Mouse (Mus musculus) effector memory CD4-positive, alpha-beta T cell, adult 7 months (primary cell): Measurements from ENCODE around the gene Ism2. TPM values are rescaled to one million over a fixed set of nuclear protein-coding genes. Genes with fewer than 3 reads are reported as not detected.

ENCODE experiments used
- polyA plus RNA-seq: library from polyadenylated mRNA; unstranded; fragments of 100-300 nt; shearing (Covaris generic); gene quantifications from one replicate; pipeline ENCODE4 v1.2.1, GENCODE M21; 2017

Ism2 gene
- not detected for polyA plus RNA-seq

DNA sequence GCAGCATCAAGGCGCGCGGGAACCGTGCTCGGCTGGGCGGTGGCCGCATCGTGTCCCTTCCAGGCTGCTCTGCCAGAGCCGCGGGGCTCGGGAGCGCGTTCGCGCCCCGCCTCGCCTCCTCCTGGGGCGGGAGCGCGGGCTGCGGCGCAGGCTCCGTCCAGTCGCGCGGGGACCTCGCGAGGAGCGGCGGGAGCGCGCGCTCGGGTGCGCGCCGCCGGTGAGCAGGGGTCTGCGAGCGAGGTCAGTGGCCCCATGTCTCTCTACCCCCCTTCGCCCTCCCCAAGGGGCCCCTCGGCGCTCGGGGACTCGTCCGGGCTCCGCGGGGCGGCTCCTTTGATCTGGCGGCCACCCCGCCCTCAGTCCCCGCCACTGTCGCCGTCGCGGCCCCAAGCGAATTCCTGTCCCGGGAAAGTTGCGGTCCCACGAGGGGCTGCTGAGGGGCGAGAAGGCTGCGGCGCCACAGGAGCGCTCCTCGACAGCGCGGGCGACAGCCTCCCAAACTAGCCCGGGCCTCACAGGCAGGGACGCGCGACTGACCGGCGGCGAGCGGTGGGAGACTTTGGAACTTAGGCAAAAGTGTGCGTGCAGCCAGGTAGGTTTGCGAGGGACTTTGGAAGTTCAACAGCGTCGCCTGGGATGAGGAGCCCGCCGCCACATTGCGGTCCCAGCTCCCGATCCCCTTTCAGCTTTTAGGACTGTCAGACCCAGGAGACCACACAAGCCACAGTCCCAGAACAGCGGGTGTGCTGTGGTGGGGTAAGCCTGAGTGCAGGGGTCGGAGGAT, at the start of gene Ism2:
Ism2 (minus strand) TSS at position 49 of the 784 bp plus-strand sequence.

DNA sequence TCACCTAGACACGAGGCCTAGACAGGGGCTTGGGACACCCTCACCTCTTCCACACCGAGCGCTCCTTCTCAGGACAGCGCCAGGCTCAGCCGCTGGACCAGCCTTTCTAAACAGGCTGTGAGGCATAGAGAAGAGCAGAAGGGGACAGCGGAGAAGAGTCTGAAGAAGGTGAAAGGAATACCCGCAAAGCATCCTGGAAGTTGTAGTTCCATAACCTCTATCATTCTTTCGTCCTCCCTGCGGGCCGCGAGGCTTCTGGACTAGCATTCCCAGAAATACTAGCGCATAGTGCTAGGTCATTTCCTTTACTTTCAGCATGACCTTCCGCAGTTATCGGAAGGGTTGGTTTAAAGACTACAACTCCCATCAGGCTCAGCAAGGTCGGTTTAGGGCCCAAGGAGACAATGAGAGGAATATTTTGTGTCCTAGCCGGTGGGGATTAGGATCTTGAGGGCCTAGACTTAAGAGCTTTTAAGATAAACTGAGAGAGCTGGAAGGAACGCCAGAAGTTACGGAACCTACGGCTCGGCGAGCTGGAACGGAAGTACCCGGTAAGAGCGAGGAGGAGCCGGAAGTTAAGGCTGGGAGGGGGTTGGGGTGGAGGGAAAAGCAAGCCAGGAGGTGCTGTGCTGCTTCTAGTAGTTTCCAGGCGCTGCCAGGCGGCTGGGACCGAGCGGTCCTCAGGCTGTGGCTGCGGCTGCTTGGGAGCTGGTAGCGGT, 33.2 kb downstream of the Ism2 start, which contains the start of the genes Vipas39 and Ahsa1:
Vipas39 (minus strand) TSS at position 149 of the 719 bp plus-strand sequence.
Ahsa1 (plus strand) TSS at position 372 of the 719 bp plus-strand sequence.

DNA sequence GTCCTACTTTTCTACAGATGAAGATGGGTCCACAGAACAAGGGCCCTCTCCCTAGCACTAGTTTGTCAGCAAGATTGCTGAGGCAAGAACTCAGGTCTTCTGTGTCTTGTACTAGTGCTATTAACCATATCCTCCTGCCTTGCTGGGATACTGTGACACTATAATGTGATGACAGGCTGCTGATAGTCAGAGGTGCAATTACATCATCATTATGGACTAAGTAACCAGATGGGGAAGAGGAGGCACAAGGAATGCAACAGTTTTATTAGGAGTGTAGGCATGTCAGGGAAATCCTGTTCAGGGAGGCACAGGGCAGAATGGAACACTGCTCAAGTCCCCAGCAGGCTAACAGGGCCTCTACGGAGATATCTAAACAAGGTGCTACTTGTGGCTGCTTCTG, 60.9 kb downstream of the Ism2 start, which contains the start of gene Noxred1:
Noxred1 (minus strand) TSS at position 101 of the 400 bp plus-strand sequence.

Other genes starting within 250 kb of the Ism2 start
- gene Ngb, start 197.2 kb downstream of the Ism2 start, polyA plus RNA-seq = not detected
- 7.7 TPM for gene Gstz1, start 152.5 kb downstream of the Ism2 start, polyA plus RNA-seq
- gene Pomt2, start 151.7 kb downstream of the Ism2 start, polyA plus RNA-seq = 4.3 TPM
- 2.4 TPM for gene Samd15, start 100.0 kb downstream of the Ism2 start, polyA plus RNA-seq
- gene Tmed8, start 99.3 kb downstream of the Ism2 start, polyA plus RNA-seq = 7.9 TPM
- 0.45 TPM for gene Noxred1, start 61.0 kb downstream of the Ism2 start, polyA plus RNA-seq
- 19.8 TPM for gene Vipas39, start 33.4 kb downstream of the Ism2 start, polyA plus RNA-seq
- gene Ahsa1, start 33.2 kb downstream of the Ism2 start, polyA plus RNA-seq = 153 TPM
- gene Sptlc2, start 88.7 kb upstream of the Ism2 start, polyA plus RNA-seq = 138 TPM
- gene Slirp, start 144.2 kb upstream of the Ism2 start, polyA plus RNA-seq = 46.1 TPM
- gene Alkbh1, start 144.3 kb upstream of the Ism2 start, polyA plus RNA-seq = 68.3 TPM
- 181 TPM for gene Snw1, start 172.6 kb upstream of the Ism2 start, polyA plus RNA-seq
- 1.1 TPM for gene Gm5788, start 195.0 kb upstream of the Ism2 start, polyA plus RNA-seq
- 0.22 TPM for gene Gm8300, start 214.6 kb upstream of the Ism2 start, polyA plus RNA-seq